Mouse (Mus musculus) cerebellum, adult 11-12 months (tissue): ENCODE data around the gene Ankfy1.

Source experiments
- DNase-seq: peaks from one replicate; pipeline ENCODE4 v3.0.0; 2022

The Ankfy1 gene

GRCm38 (mm10) chr11:72795455-72796295 is 105.9 kb downstream of the Ankfy1 start, which contains the start of the genes Cyb5d2 and Zzef1:
Gene Cyb5d2, minus strand, starts transcription at chr11:72796142.
Gene Zzef1, plus strand, starts transcription at chr11:72796226.
- DNase-seq: peak; percentile 94

GRCm38 (mm10) chr11:72796296-72796687 is 106.5 kb downstream of the Ankfy1 start:
- DNase-seq: no peak

GRCm38 (mm10) chr11:72796773-72797338 is 107.0 kb downstream of the Ankfy1 start:
- no peak for DNase-seq

- DNase-seq: no peak
These were observed 108.3 kb downstream of the Ankfy1 start for GRCm38 (mm10) chr11:72798112-72798511.

- DNase-seq: no peak
These were observed 111.4 kb downstream of the Ankfy1 start for GRCm38 (mm10) chr11:72801182-72801581.

GRCm38 (mm10) chr11:72803038-72803437 is 113.2 kb downstream of the Ankfy1 start:
- DNase-seq: no peak

- DNase-seq: no peak
These were observed 114.8 kb downstream of the Ankfy1 start for GRCm38 (mm10) chr11:72804586-72804985.

- no peak for DNase-seq
These were observed 115.4 kb downstream of the Ankfy1 start for GRCm38 (mm10) chr11:72805232-72805631.

- peak; percentile 42 for DNase-seq
These were observed 116.8 kb downstream of the Ankfy1 start for GRCm38 (mm10) chr11:72806556-72806955.

GRCm38 (mm10) chr11:72807992-72808391 is 118.2 kb downstream of the Ankfy1 start:
- DNase-seq: no peak

- DNase-seq: no peak
These were observed 123.9 kb downstream of the Ankfy1 start for GRCm38 (mm10) chr11:72813687-72814086.

GRCm38 (mm10) chr11:72814188-72814587 is 124.4 kb downstream of the Ankfy1 start:
- DNase-seq: no peak

GRCm38 (mm10) chr11:72816859-72817258 is 127.1 kb downstream of the Ankfy1 start:
- no peak for DNase-seq

GRCm38 (mm10) chr11:72818067-72818466 is 128.3 kb downstream of the Ankfy1 start:
- no peak for DNase-seq

- no peak for DNase-seq
These were observed 131.2 kb downstream of the Ankfy1 start for GRCm38 (mm10) chr11:72821041-72821440.
